9 mouse cellular contexts compared by ENCODE assay signal in the genomic region with DNA sequence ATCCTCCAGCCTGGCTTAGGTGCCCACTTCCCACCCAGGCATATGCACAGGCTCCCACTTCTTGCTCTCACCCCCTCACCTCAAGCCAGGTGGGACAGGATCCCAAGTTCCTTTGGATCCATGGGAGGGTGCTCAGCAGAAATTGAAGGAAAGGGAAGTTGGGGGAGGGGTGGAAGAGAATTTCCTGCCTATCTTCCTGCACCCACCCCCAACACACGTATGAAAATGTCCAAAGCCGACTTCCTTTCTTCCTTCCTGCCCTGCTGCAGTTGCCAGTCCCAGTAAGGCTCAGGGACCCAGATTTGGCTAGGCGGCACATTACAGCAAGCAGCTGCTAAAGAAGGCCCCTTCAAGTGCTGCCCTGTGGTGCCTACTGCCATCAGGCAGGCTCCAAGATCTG. TPM values are rescaled to one million over a fixed set of nuclear protein-coding genes. Genes with fewer than 3 reads are reported as not detected.
DNase-seq lines count a peak whose midpoint lies in the region; ATAC-seq and TF ChIP-seq lines count a peak whose summit lies in the region.
"Had no signal": no experiment of that assay in that cellular context is flagged by ENCODE, and none has a peak within 500 bp of the region (broad histone marks: within the 10 kb centered on the region; RNA-seq: fewer than 3 reads in every experiment).

No protein-coding gene starts in this region.

- ATAC-seq in liver, embryonic 12.5 days = no peak
- no peak for ATAC-seq in heart, embryonic 15.5 days (replicated peaks; ENCODE audit: insufficient number of reproducible peaks, insufficient read depth, low FRiP score, low read depth)
- no peak for ATAC-seq in neural tube, embryonic 13.5 days (ENCODE audit: low read depth)
- ATAC-seq in megakaryocyte, adult 5-6 weeks (ENCODE audit: poor library complexity, severe bottlenecking) = no peak

- no peak for DNase-seq in liver, adult 2 months (ENCODE audit: extremely low read depth, low read depth, low spot score)
- peak; percentile 75 for DNase-seq in kidney, postnatal 14 days
- no peak for DNase-seq in layer of hippocampus, postnatal 36 days
- DNase-seq in cerebellum, adult 11-12 months = no peak
- DNase-seq: cerebellum, adult 9-11 months had no signal

- H3K4me3 ChIP-seq in liver, adult 2 months (ENCODE audit: insufficient read depth, low read depth, low read length) = peak overlapping the region; percentile 20; the same call in 1 of the 2 replicates
- no peak overlapping the region for H3K4me3 ChIP-seq in liver, embryonic 12.5 days
- peak overlapping the region; percentile 60; the same call in 1 of the 2 replicates for H3K4me3 ChIP-seq in heart, embryonic 15.5 days
- H3K4me3 ChIP-seq in neural tube, embryonic 13.5 days = peak overlapping the region; percentile 96

- peaks cover 21% of the 10 kb centered on the region for H3K27me3 ChIP-seq in liver, adult 2 months (ENCODE audit: control insufficient read depth, insufficient read depth, low read length)
- peaks cover 72% of the 10 kb centered on the region for H3K27me3 ChIP-seq in liver, embryonic 12.5 days (replicated peaks)
- H3K27me3 ChIP-seq in heart, embryonic 15.5 days = peaks cover 53% of the 10 kb centered on the region
- H3K27me3 ChIP-seq in neural tube, embryonic 13.5 days = no peaks in the 10 kb centered on the region

- peaks cover under 1% of the 10 kb centered on the region; the same call in 1 of the 2 replicates for H3K4me1 ChIP-seq in liver, adult 2 months (ENCODE audit: control insufficient read depth, insufficient read depth, low read length)
- H3K4me1 ChIP-seq in liver, embryonic 12.5 days = peaks cover 12% of the 10 kb centered on the region
- peaks cover 11% of the 10 kb centered on the region for H3K4me1 ChIP-seq in heart, embryonic 15.5 days (replicated peaks)
- H3K4me1 ChIP-seq in neural tube, embryonic 13.5 days (replicated peaks) = peaks cover 87% of the 10 kb centered on the region

- TF ChIP-seq CTCF in liver, adult 2 months (IDR thresholded peaks at IDR 0.05; ENCODE audit: low read depth, low read length) = no peak

- no peak for TF ChIP-seq POLR2A in liver, adult 2 months (IDR thresholded peaks at IDR 0.05; ENCODE audit: extremely low read depth, insufficient read depth, low read length)

- H3K36me3 ChIP-seq in liver, adult 2 months (ENCODE audit: control insufficient read depth, insufficient read depth, low read length) = no peaks in the 10 kb centered on the region
- no peaks in the 10 kb centered on the region for H3K36me3 ChIP-seq in liver, embryonic 12.5 days
- H3K36me3 ChIP-seq in heart, embryonic 15.5 days = no peaks in the 10 kb centered on the region
- no peaks in the 10 kb centered on the region for H3K36me3 ChIP-seq in neural tube, embryonic 13.5 days

- peak overlapping the region; percentile 77 for H3K27ac ChIP-seq in liver, adult 2 months (replicated peaks; ENCODE audit: insufficient read depth, low read depth, low read length)
- no peak overlapping the region for H3K27ac ChIP-seq in liver, embryonic 12.5 days
- H3K27ac ChIP-seq in heart, embryonic 15.5 days = peak overlapping the region; percentile 2
- H3K27ac ChIP-seq in neural tube, embryonic 13.5 days (replicated peaks) = peak overlapping the region; percentile 96

- H3K79me2 ChIP-seq in liver, adult 2 months (ENCODE audit: control insufficient read depth, insufficient read depth, low read length) = 0 out of 2 replicates have a peak, but pooled peaks cover 2% of the 10 kb centered on the region

- 0 out of 2 replicates have a peak overlapping the region, but pooled peaks have one; percentile 3 for H3K9ac ChIP-seq in liver, adult 2 months (ENCODE audit: low read depth, low read length)
- H3K9ac ChIP-seq in liver, embryonic 12.5 days = no peak overlapping the region
- no peak overlapping the region for H3K9ac ChIP-seq in heart, embryonic 15.5 days
- peak overlapping the region; percentile 100 for H3K9ac ChIP-seq in neural tube, embryonic 13.5 days

- H3K4me2 ChIP-seq in liver, embryonic 12.5 days = no peak overlapping the region
- H3K4me2 ChIP-seq in heart, embryonic 15.5 days = peak overlapping the region; percentile 95
- H3K4me2 ChIP-seq in neural tube, embryonic 13.5 days = peak overlapping the region; percentile 77

- H3K9me3 ChIP-seq in liver, embryonic 12.5 days (replicated peaks) = no peaks in the 10 kb centered on the region
- no peaks in the 10 kb centered on the region for H3K9me3 ChIP-seq in heart, embryonic 15.5 days (replicated peaks)
- no peaks in the 10 kb centered on the region for H3K9me3 ChIP-seq in neural tube, embryonic 13.5 days

- WGBS in liver, adult 2 months = 42% methylated on average over 3 of the region's 3 CpGs
- WGBS in liver, embryonic 12.5 days (ENCODE audit: insufficient replicate concordance) = 9% methylated on average over 3 of the region's 3 CpGs
- 26% methylated on average over 3 of the region's 3 CpGs for WGBS in heart, embryonic 15.5 days
- 39% methylated on average over 3 of the region's 3 CpGs for WGBS in neural tube, embryonic 13.5 days

RNA-seq across cellular contexts. Expression of gene Nova2, which starts 2.1 kb away (rescaled TPM):
- 0.09 and 0.27 TPM in 2 replicates for total RNA-seq in liver, adult 2 months (2014; rRNA removed)
- polyA plus RNA-seq in liver, adult 2 months (2012; rRNA removed) = 0.16 and 0.24 TPM in 2 replicates
- polyA plus RNA-seq in liver, embryonic 12.5 days (2016; fragmentation: Nextera tagmentation; extraction: Ambion mirVana) = 0.13 and 0.16 TPM in 2 replicates
- polyA plus RNA-seq in heart, embryonic 15.5 days (2015; fragmentation: Nextera tagmentation; extraction: Ambion mirVana) = 0.53 and 0.79 TPM in 2 replicates
- polyA plus RNA-seq in neural tube, embryonic 13.5 days (2015; fragmentation: Nextera tagmentation; extraction: Ambion mirVana) = 9.7 and 10.7 TPM in 2 replicates
- not detected in 2 replicates for total RNA-seq in megakaryocyte, adult 5-6 weeks (2015)
- total RNA-seq in megakaryocyte, adult 5-6 weeks (2017) = not detected in 2 replicates
- total RNA-seq in layer of hippocampus, postnatal 36 days (2021) = 10 to 100 TPM; 82.2 to 84.5 TPM

RNA-seq across cellular contexts. Expression of gene Ccdc61, which starts 17.5 kb away (rescaled TPM):
- total RNA-seq in liver, adult 2 months (2014; rRNA removed) = 5.6 and 7.7 TPM in 2 replicates
- 9.7 and 12.0 TPM in 2 replicates for polyA plus RNA-seq in liver, adult 2 months (2012; rRNA removed)
- polyA plus RNA-seq in liver, embryonic 12.5 days (2016; fragmentation: Nextera tagmentation; extraction: Ambion mirVana) = 16.8 and 18.3 TPM in 2 replicates
- polyA plus RNA-seq in heart, embryonic 15.5 days (2015; fragmentation: Nextera tagmentation; extraction: Ambion mirVana) = 20.6 and 26.8 TPM in 2 replicates
- 19.7 and 23.0 TPM in 2 replicates for polyA plus RNA-seq in neural tube, embryonic 13.5 days (2015; fragmentation: Nextera tagmentation; extraction: Ambion mirVana)
- 12.9 and 15.3 TPM in 2 replicates for total RNA-seq in megakaryocyte, adult 5-6 weeks (2015)
- total RNA-seq in megakaryocyte, adult 5-6 weeks (2017) = 8.9 and 12.2 TPM in 2 replicates
- total RNA-seq in layer of hippocampus, postnatal 36 days (2021) = 10 to 100 TPM; 11.3 to 12.5 TPM

RNA-seq across cellular contexts. Expression of gene Pglyrp1, which starts 56.6 kb away (rescaled TPM):
- total RNA-seq in liver, adult 2 months (2014; rRNA removed) = 0.18 and 0.27 TPM in 2 replicates
- polyA plus RNA-seq in liver, adult 2 months (2012; rRNA removed) = 1.7 and 2.0 TPM in 2 replicates
- polyA plus RNA-seq in liver, embryonic 12.5 days (2016; fragmentation: Nextera tagmentation; extraction: Ambion mirVana) = 8.9 and 10.0 TPM in 2 replicates
- 1.6 and 3.0 TPM in 2 replicates for polyA plus RNA-seq in heart, embryonic 15.5 days (2015; fragmentation: Nextera tagmentation; extraction: Ambion mirVana)
- polyA plus RNA-seq in neural tube, embryonic 13.5 days (2015; fragmentation: Nextera tagmentation; extraction: Ambion mirVana) = 12.6 and 12.8 TPM in 2 replicates
- total RNA-seq in megakaryocyte, adult 5-6 weeks (2015) = 492 and 634 TPM in 2 replicates
- 78.5 and 108 TPM in 2 replicates for total RNA-seq in megakaryocyte, adult 5-6 weeks (2017)
- total RNA-seq in layer of hippocampus, postnatal 36 days (2021) = 10 to 100 TPM; 13.6 to 21.1 TPM

RNA-seq across cellular contexts. Expression of gene Nanos2, which starts 59.4 kb away (rescaled TPM):
- not detected in 2 replicates for total RNA-seq in liver, adult 2 months (2014; rRNA removed)
- polyA plus RNA-seq in liver, adult 2 months (2012; rRNA removed) = not detected in 2 replicates
- not detected in 2 replicates for polyA plus RNA-seq in liver, embryonic 12.5 days (2016; fragmentation: Nextera tagmentation; extraction: Ambion mirVana)
- polyA plus RNA-seq in heart, embryonic 15.5 days (2015; fragmentation: Nextera tagmentation; extraction: Ambion mirVana) = not detected in 2 replicates
- 0.56 TPM in 2 replicates for polyA plus RNA-seq in neural tube, embryonic 13.5 days (2015; fragmentation: Nextera tagmentation; extraction: Ambion mirVana)
- not detected in 2 replicates for total RNA-seq in megakaryocyte, adult 5-6 weeks (2015)
- total RNA-seq in megakaryocyte, adult 5-6 weeks (2017) = not detected in 2 replicates
- under 1 TPM; 0.33 to 0.87 TPM for total RNA-seq in layer of hippocampus, postnatal 36 days (2021)

Comparison
In these comparisons a context has a peak if more than half of its experiments do, and no peak if none do; other contexts are left out.
1. H3K9ac ChIP-seq: peak in liver, adult 2 months (single experiment) and neural tube, embryonic 13.5 days (single experiment); none in liver, embryonic 12.5 days (single experiment) and heart, embryonic 15.5 days (single experiment).